Mouse (Mus musculus) intestine, embryonic 16.5 days (tissue): Measurements from ENCODE around the gene Bud23. TPM values are rescaled to one million over a fixed set of nuclear protein-coding genes. Genes with fewer than 3 reads are reported as not detected.

Experiments used
- ATAC-seq: fragments of 200-750 bp; cut with Nextera tagmentation; 2 replicates; pipeline ENCODE4 v1.8.0; 2017; ENCODE audit warnings: moderate TSS enrichment, moderate library complexity
- H3K27ac ChIP-seq: fragments of 300-500 bp; sonication (generic); 2 replicates; pipeline ENCODE4 v1.5.1; 2014; ENCODE audit warnings: mild to moderate bottlenecking, low read length
- H3K27me3 ChIP-seq: fragments of 300-500 bp; sonication (generic); replicated peaks from 2 replicates; pipeline ENCODE4 v1.6.1; 2014; ENCODE audit warnings: low read length, control low read depth, mixed read lengths; ENCODE audit not compliant: control insufficient read depth, insufficient read depth
- H3K36me3 ChIP-seq: fragments of 300-500 bp; sonication (generic); 2 replicates; pipeline ENCODE4 v1.6.1; 2014; ENCODE audit warnings: low read length, control low read depth; ENCODE audit not compliant: control insufficient read depth, insufficient read depth
- H3K4me1 ChIP-seq: fragments of 300-500 bp; sonication (generic); 2 replicates; pipeline ENCODE4 v1.6.1; 2014; ENCODE audit warnings: low read length, control low read depth, mixed read lengths; ENCODE audit not compliant: control insufficient read depth, insufficient read depth
- H3K4me2 ChIP-seq: fragments of 300-500 bp; sonication (generic); 2 replicates; pipeline ENCODE4 v1.6.1; 2014; ENCODE audit warnings: low read depth, low read length, control low read depth
- H3K4me3 ChIP-seq: fragments of 300-500 bp; sonication (generic); 2 replicates; pipeline ENCODE4 v1.5.1; 2014; ENCODE audit warnings: mild to moderate bottlenecking, low read length
- H3K9ac ChIP-seq: fragments of 300-500 bp; sonication (generic); 2 replicates; pipeline ENCODE4 v1.6.1; 2014; ENCODE audit warnings: low read depth, low read length
- H3K9me3 ChIP-seq: fragments of 300-500 bp; sonication (generic); 2 replicates; pipeline ENCODE4 v1.6.1; 2016; ENCODE audit warnings: low read length, control low read depth; ENCODE audit not compliant: control insufficient read depth
- WGBS: fragments of 180-500 bp; shearing (Covaris S2); extraction: QIAGEN DNeasy Blood & Tissue Kit; methylation state at CpG from one replicate; pipeline ENCODE4 v1.1.7; 2014; 5-methylcytosine and 5-hydroxymethylcytosine counted together
- polyA plus RNA-seq: library from polyadenylated mRNA; unstranded; fragments of >200 nt; fragmentation: Nextera tagmentation; extraction: Ambion mirVana; gene quantifications from 2 replicates; pipeline ENCODE4 v1.2.1, GENCODE M21; 2015

The Bud23 gene
- polyA plus RNA-seq, 1 experiment from 2014 or later = 109 TPM

DNA sequence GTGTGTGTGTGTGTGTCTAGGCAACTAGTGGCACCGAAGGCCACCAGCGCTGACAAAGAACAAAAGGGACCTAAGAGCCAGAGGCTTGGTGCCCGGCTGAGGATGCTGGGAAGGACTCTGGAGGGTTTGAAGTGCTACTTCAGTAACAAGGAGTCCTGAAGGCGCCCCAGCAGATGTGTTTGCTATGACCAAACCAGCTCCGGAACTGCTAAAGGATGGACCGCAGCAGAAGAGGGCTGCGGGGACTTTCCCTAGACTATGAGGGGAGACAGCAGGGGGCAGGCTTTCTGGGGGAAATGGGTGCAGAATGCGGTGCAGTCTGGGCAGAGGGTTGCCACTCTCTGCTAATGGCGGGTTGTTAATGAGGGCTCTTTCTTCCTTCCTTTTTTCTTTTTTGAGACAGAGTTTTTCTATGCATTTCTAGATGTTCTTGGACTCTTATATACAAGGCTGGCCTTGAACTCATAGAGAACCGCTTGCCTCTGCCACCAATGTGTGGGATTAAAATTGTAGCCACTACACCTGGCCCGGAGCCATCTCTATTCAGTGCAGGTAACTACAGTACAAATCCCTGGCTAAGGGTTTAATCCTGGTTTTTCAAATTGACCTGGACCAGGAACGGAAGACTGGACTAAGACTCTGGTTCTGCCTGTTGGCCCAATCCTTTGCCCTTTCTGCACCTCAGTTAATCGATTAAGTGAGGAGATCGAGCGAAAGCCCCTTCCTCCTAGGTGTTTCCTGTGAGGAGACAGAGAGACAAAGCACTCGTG lies 56.8 kb downstream of the Bud23 start:
- Histone ChIP-seq H3K4me3 (peak overlapping the region; percentile 68), H3K4me1 (peaks cover 34% of the 10 kb centered on the region), H3K27me3 (no peaks in the 10 kb centered on the region), H3K9ac (peak overlapping the region; percentile 77), H3K4me2 (peak overlapping the region; percentile 75), H3K9me3 (no peaks in the 10 kb centered on the region), H3K27ac (peak overlapping the region; percentile 98), H3K36me3 (peaks cover 3% of the 10 kb centered on the region; the same call in 1 of the 2 replicates)
- WGBS = 30% methylated on average over 16 of the region's 16 CpGs
- ATAC-seq = no peak

Other genes starting within 250 kb of the Bud23 start
- gene Tmem270, start 158.2 kb downstream of the Bud23 start, polyA plus RNA-seq = not detected in 2 replicates
- gene Cldn13, start 149.4 kb downstream of the Bud23 start, polyA plus RNA-seq = 2.1 and 6.4 TPM in 2 replicates
- 27.2 TPM in 2 replicates for gene Mettl27, start 132.6 kb downstream of the Bud23 start, polyA plus RNA-seq
- gene Cldn4, start 118.0 kb downstream of the Bud23 start, polyA plus RNA-seq = 48.7 and 54.2 TPM in 2 replicates
- gene Cldn3, start 78.7 kb downstream of the Bud23 start, polyA plus RNA-seq = 187 and 217 TPM in 2 replicates
- gene Abhd11, start 55.8 kb downstream of the Bud23 start, polyA plus RNA-seq = 102 and 106 TPM in 2 replicates
- gene Stx1a, start 41.5 kb downstream of the Bud23 start, polyA plus RNA-seq = 11.9 and 13.4 TPM in 2 replicates
- gene Dnajc30, start 757 bp downstream of the Bud23 start, polyA plus RNA-seq = 33.9 and 39.2 TPM in 2 replicates
- gene Vps37d, start 13.3 kb upstream of the Bud23 start, polyA plus RNA-seq = 2.9 TPM in 2 replicates
- gene Mlxipl, start 24.9 kb upstream of the Bud23 start, polyA plus RNA-seq = 8.2 and 9.5 TPM in 2 replicates
- 26.1 and 27.4 TPM in 2 replicates for gene Tbl2, start 84.7 kb upstream of the Bud23 start, polyA plus RNA-seq
- 53.7 and 54.7 TPM in 2 replicates for gene Bcl7b, start 103.3 kb upstream of the Bud23 start, polyA plus RNA-seq
- 19.0 and 20.9 TPM in 2 replicates for gene Baz1b, start 122.3 kb upstream of the Bud23 start, polyA plus RNA-seq
- 0.33 and 0.50 TPM in 2 replicates for gene Fzd9, start 186.3 kb upstream of the Bud23 start, polyA plus RNA-seq